Mouse (Mus musculus) right cerebral cortex, postnatal 4 days (tissue): ENCODE measurements around the gene H2-Oa.

Experiments used
- DNase-seq: peaks from one replicate; pipeline ENCODE4 v3.0.0-alpha.2; 2022

H2-Oa gene

DNA sequence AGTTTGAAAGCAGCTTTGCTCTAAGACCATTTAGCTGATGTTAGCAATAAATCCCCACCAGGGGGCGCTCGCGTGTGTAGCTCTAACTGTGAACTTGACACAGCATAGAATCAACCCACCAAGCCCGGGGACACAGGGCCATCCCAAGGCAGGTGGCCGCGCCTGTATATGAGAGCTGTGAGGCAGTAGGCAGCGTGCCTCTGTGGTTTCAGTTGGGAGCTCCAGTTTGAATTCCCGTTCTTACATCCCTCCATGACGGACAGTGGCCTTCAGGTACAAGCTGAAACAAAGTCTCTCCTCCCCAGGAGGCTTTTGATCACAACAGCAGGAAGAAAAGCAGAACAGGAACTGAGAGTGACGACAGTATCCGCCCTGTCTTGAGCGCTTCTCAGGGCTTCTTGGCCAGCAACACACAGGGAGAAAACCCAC, 9.5 kb downstream of the H2-Oa start:
- DNase-seq, result peak; percentile 99

DNA sequence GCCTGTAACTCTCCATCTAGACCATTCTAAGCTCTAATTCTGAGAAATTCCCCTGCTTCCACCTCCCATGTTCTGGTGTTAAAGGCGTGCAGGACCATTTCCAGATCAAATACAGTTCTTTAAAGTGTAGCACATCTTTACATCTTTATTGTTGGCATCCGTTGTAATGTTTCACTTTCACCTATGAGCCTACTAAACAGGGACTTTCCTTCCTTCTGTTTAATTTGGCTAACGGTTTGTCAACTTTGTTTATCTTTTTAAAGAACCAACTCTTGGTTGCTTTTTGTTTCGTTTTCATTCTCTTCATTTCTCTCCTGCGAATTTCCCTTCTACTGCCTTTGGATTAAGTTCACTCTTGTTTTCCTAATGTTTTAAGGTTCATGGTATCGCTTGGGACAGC, 10.7 kb downstream of the H2-Oa start:
- no peak for DNase-seq

DNA sequence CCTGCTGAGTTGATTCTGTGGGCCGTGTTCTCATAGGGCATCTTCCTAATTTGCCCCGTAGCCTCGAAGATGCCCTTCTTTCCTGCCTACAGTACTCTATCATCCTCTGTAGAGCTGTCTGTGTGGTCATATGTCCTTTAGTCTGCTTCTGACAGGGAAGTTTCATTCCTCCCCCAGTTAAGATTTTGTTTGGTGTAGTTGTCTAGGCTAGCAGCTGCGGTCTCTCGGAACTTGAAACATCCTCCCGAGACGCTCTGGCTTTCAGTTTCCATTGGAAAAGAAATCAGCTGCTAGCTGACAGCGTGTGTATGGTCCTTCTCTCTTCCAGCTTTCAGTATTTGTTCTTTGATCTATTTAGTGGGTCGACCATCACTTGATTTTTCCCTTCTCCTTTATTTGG, 12.7 kb downstream of the H2-Oa start:
- DNase-seq, result no peak

DNA sequence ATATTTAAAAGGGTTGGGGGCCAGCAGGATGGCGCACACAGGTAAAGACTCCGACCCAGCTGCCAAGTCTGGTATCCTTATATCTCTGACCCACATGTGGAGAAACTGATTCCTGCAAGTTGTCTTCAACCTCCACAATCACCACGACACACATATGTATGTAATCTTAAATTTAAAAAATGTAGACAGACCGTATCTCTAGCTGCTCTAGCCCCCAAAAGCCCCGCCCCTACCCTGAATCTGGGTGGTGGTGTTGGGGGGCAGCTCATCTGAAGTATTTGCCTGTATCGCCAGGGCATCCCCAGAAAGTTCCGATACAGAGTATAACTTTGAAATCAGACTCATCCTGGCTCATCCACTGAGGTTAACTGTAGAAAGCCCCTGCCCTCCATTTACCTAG, 14.4 kb downstream of the H2-Oa start:
- DNase-seq, result no peak

GRCm38 (mm10) chr17:34107109-34107867, 15.1 kb downstream of the H2-Oa start:
- DNase-seq, result no peak

DNA sequence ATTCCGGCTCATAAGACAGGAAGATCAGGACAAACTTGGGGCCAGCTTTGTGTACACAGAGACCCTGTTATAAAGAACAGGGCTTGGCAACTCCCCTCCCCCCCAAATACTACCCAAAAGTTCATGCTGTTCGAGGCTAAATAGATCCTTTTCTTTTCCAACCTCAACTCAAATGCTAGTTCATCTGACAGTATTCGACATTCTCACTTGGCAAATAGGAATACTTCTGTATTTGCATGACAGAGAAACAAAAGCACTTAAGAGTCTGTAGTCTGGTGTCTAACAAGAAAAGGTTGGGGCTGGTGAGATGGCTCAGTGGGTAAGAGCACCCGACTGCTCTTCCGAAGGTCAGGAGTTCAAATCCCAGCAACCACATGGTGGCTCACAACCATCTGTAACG, 16.3 kb downstream of the H2-Oa start:
- no peak for DNase-seq

GRCm38 (mm10) chr17:34109038-34109805, 17.1 kb downstream of the H2-Oa start:
- peak; percentile 29 for DNase-seq

- DNase-seq, result no peak
Observed at GRCm38 (mm10) chr17:34109806-34110195, 17.7 kb downstream of the H2-Oa start.

GRCm38 (mm10) chr17:34110309-34110708, 18.2 kb downstream of the H2-Oa start:
- DNase-seq, result no peak

GRCm38 (mm10) chr17:34114114-34114513, 22.0 kb downstream of the H2-Oa start:
- DNase-seq, result no peak

DNA sequence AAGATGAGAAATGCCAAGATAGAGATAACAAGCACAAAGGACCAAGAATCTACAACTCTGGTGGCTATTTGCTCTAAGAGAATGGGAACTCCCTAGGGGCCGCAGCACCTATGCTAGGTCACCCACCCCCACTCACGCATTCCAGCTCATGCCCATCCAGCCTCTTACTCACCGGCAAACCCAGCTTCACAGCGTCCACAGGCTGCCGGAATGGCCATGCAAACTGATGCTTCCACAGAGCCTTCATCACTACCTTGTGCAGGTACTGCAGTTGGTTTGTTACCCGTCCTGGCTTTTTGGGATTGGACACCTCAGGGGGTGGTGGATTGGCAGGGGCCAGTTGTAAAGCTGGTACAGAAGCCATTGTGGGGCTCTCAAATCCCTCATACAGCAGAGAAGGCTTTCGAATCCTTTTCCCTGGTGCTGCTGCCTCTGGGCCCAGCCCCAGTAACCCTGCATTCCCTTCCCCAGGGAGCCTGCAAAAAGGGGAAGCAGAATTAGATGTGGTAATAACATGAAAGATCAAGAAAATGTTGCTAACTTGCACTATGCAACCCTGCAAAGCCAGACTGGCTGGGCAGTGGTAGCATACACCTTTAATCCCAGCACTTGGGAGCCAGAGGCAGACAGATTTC, 24.7 kb downstream of the H2-Oa start:
- no peak for DNase-seq

GRCm38 (mm10) chr17:34117421-34118112, 25.4 kb downstream of the H2-Oa start:
- DNase-seq, result no peak

DNA sequence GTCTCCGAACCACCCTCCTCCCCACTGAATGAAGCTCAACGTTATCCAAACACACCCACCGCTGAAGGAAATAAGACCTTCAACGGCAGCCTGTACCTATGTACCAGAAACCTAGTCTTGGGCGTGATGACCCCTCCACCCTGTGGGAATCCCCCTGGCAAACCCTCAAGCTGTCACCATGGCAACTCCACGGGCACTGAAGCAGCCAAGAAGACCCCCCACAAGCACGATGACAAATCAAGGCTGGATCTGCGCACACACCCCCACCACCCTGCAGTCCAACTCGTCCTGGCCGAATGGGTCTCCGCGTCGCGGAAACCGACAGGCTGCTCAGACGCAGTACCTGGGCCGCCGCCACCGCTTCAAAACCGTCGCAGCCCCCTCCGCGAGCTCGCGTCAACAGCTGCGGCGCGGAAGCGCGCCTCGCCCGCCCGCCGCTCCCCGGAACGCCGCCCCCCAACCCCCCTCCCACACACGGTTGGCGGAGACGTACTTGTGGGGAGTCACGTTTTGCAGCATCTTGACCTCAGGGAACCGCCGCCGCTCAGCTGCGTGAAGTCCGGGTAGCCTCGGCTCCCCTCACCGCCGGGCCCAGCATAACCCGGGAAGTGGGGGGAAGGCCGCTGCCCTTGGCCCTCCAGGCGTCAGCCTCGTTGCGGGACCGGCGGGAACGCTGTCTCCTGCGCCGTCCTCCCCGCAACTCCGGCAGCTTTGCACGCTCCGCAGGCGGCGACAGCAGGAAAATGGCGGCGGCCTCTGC, 26.2 kb downstream of the H2-Oa start:
- peak; percentile 62 for DNase-seq

- DNase-seq, result no peak
Observed at GRCm38 (mm10) chr17:34118873-34119248, 26.7 kb downstream of the H2-Oa start.

DNA sequence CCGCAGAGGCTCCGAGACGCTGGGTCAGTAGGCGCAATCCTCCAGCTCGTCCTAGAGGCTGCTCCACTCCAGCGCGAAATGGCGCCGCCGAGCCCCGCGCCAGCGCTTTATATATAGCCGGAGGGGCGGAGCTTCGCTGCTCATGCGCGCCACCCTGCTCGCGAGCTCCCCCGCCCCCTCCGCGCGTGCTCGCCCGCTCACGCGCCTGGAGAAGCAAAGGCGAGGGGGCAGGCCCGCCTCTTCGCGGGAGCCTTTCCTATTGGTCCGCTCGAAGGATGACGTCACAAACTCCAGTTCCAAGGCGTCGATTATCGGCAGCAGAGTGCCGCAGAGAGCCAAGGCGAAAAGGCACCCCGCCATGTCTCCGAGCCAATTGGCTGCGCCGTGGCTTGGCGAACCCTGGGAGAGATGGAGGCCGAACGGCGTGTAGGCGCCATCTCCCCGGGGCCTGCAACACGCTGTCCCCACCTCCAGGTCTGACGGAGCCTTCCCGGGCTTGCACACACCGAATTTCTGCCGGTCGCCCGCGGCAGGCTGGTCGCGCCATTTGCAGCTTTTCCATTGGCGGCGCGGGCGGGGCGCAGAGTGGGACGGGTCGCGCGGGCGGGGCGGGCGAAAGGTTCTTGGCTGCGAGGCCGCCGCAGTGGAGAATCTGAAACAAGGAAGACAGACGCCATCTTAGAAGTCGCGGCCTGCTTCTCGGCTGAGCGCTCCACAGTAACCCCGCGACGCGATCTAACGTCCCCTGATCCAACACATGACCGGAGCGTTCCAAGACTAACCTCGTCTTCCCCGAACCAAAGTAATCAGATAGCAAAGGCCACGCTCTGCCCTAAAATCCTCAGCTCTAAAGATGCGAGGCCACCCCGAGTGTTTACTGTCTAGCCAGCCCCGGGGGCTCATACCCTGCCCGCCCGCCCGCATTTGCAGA, 27.4 kb downstream of the H2-Oa start, which contains the start of gene H2-DMa:
TSS of gene H2-DMa (plus strand) at position 293 of the 931 bp plus-strand sequence.
- DNase-seq, result peak; percentile 98

DNA sequence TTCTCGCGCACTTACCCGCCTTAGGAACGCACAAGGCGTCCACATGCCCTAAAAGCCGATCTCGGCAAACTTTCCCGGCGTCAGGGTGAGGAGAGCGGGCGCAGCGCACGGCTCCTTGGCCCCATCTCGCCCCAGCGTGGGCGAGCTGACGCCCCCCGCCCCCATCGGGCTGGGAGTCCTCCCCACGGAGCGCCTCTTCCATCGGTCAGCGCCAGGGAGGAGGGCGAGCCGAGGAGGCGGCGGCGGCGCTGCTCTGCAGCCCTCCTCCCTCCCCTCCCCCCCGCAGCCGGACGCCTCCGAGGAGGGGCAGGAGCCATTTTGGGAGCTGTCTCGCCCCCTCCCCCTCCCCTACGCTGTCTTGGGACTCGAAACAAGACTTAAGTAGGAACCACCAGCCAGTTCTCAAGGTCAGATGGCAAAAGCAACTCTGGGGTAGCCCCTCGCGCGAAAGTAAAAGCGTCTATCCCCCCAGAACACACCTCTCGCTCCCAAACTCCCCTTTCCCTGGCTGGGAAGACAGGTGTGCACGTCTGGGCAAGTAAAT, 28.1 kb downstream of the H2-Oa start:
- DNase-seq, result peak; percentile 93

DNA sequence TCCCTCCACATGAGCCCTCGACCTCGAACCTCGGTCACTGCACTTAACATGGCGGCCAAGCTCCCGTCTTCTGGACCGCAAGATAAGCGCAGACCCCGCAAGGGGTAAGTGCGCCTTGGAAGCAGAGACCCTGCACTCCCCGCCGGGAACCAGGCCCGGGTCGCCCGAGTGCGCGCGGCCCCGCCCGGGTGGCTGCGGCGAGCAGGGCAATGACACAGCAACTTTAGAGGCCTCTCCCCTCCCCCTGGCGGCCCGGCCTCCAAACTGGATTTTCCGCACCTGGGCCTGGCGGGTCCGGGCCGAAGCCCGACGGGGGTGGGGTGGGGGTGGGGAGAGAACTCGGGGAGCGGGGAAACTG, 28.7 kb downstream of the H2-Oa start:
- DNase-seq, result peak; percentile 72

DNA sequence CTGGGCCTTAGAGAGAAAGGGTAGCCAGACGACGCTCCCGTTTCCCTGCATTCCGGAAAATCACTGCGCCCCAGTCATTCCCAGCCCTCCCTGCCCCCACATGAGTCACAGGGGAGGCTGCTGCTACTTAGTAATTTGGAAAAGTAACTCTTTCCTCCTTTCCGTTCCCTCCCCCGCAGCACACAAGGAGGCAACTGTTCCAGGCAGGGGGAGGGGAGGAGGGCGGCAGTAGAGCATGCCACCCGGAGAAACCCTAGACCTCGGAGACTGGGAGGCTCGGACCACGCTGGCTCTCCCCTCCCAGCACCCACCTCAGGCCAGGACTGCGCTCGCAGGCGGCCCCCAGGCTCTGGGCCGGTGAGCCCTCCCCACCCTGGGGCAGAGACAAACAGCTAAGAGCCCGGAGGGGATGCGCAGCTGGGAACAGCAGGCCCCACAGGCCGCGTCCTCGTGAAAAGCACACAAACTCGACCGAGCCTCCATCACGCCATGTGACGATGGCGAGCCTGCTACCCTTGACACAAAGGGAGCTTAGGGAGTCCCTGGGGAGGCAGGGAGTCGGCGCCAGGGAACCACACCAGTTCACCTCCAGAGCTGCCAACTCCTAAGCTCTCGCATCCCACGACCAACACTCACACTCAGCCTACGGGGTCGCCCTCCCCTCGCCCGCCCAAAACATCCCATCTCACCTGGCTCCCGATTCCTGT, 29.2 kb downstream of the H2-Oa start:
- DNase-seq, result peak; percentile 76

DNA sequence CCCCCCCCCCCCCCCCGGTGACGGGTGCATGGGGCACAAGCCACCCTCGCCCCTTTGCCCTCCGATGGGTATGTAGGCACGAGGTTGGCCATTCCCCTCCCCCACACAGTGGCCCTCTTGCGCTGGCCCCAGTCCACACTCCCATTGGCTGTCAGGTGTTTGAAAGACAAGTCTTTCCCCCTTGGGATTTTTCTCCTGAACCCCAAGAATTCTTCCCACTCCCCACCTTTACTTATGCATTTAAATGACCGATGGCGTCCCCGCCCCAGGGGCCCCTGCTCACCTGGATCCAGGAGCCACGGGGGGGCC, 29.7 kb downstream of the H2-Oa start:
- DNase-seq, result peak; percentile 68

DNA sequence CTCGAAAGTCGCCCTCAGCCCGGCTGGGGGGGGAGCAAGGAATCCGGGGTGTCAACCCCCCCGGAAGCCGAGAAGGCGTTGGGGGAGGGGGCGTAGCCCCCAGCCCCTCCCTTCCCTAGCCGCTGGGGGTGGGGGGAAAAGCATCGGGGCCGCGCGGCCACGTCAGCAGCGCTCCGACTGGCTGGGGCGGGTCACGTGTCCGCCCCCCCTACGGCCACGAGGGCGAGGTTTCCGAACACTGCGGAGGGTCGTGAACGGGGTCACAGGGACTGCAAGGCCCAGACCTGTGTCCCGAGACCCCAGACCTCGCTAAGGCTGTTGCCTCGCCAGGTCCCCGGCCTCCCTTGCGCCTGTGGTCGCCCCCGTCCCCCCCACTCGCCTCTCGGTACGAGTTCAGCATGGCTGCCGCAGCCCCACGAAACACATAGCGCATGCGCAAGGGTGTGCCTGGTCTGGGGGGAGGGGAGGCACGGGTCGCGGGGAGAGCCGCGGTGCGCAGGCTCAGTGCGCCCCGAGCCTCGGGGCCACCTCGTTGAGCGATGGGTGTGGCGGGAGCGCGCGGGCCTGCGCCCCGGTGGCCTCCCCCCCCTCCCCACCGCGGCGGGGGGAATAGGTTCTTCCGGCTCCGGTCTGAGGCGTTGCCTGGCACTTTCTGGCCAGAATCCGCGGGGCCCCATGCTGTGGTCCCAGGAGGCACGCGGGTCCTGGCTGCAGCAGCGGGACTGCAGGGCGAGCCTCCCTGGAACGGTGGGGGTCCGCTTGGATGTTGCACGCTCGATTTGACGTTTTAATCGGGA, 30.2 kb downstream of the H2-Oa start, which contains the start of gene Brd2:
TSS of gene Brd2 (minus strand) at position 447 of the 797 bp plus-strand sequence.
- peak; percentile 98 for DNase-seq
